Mouse (Mus musculus): ENCODE results near the gene Bmpr2. TPM values are rescaled to one million over a fixed set of nuclear protein-coding genes. Genes with fewer than 3 reads are reported as not detected.

Gene Bmpr2
- 15.0 and 17.2 TPM in 2 replicates for polyA plus RNA-seq (2014; fragmentation: Nextera tagmentation; extraction: Ambion mirVana)

GRCm38 (mm10) chr1:59763164-59763768 is at the start of gene Bmpr2:
TSS of gene Bmpr2 (plus strand) at chr1:59763400.
- Histone ChIP-seq H3K4me1 (ENCODE audit: control insufficient read depth, insufficient read depth, low read length) (peaks cover 13% of the 10 kb centered on the region; the same call in 1 of the 2 replicates), H3K4me3 (ENCODE audit: low read depth, low read length) (peak within 1 kb of the TSS; percentile 67), H3K9ac (replicated peaks; ENCODE audit: low read depth, low read length) (peak within 1 kb of the TSS; percentile 92), H3K9me3 (ENCODE audit: control insufficient read depth, low read depth, low read length) (no peaks in the 10 kb centered on the region), H3K27ac (ENCODE audit: low read length) (peak within 1 kb of the TSS; percentile 98), H3K4me2 (replicated peaks; ENCODE audit: low read depth, low read length) (peak within 1 kb of the TSS; percentile 79), H3K36me3 (ENCODE audit: control insufficient read depth, insufficient read depth, low read length) (no peaks in the 10 kb centered on the region), H3K27me3 (ENCODE audit: control insufficient read depth, insufficient read depth, low read length) (no peaks in the 10 kb centered on the region)
- peak; percentile 89 for ATAC-seq (ENCODE audit: insufficient number of reproducible peaks, insufficient read depth, low FRiP score, low read depth)
- under 1% methylated on average over 54 of the region's 75 CpGs for WGBS

- Histone ChIP-seq H3K9me3 (ENCODE audit: control insufficient read depth, low read depth, low read length) (no peaks in the 10 kb centered on the region), H3K27ac (ENCODE audit: low read length) (no peak overlapping the region), H3K4me3 (ENCODE audit: low read depth, low read length) (no peak overlapping the region), H3K4me1 (ENCODE audit: control insufficient read depth, insufficient read depth, low read length) (no peaks in the 10 kb centered on the region), H3K9ac (replicated peaks; ENCODE audit: low read depth, low read length) (no peak overlapping the region), H3K27me3 (ENCODE audit: control insufficient read depth, insufficient read depth, low read length) (no peaks in the 10 kb centered on the region), H3K4me2 (replicated peaks; ENCODE audit: low read depth, low read length) (no peak overlapping the region), H3K36me3 (ENCODE audit: control insufficient read depth, insufficient read depth, low read length) (peaks cover 20% of the 10 kb centered on the region)
- no peak for ATAC-seq (ENCODE audit: insufficient number of reproducible peaks, insufficient read depth, low FRiP score, low read depth)
- WGBS: 42% methylated on average over 4 of the region's 4 CpGs
Observed at GRCm38 (mm10) chr1:59719900-59720299, 43.3 kb upstream of the Bmpr2 start.

GRCm38 (mm10) chr1:59725661-59726060 is 37.5 kb upstream of the Bmpr2 start:
- ATAC-seq (ENCODE audit: insufficient number of reproducible peaks, insufficient read depth, low FRiP score, low read depth): no peak
- H3K27ac ChIP-seq (ENCODE audit: low read length): no peak overlapping the region
- H3K4me1 ChIP-seq (ENCODE audit: control insufficient read depth, insufficient read depth, low read length): no peaks in the 10 kb centered on the region
- no peak overlapping the region for H3K4me2 ChIP-seq (replicated peaks; ENCODE audit: low read depth, low read length)
- WGBS: 60% methylated on average over 4 of the region's 4 CpGs
- H3K4me3 ChIP-seq (ENCODE audit: low read depth, low read length): no peak overlapping the region
- H3K36me3 ChIP-seq (ENCODE audit: control insufficient read depth, insufficient read depth, low read length): no peaks in the 10 kb centered on the region
- no peaks in the 10 kb centered on the region for H3K27me3 ChIP-seq (ENCODE audit: control insufficient read depth, insufficient read depth, low read length)
- no peak overlapping the region for H3K9ac ChIP-seq (replicated peaks; ENCODE audit: low read depth, low read length)
- H3K9me3 ChIP-seq (ENCODE audit: control insufficient read depth, low read depth, low read length): no peaks in the 10 kb centered on the region

- no peak overlapping the region for H3K27ac ChIP-seq (ENCODE audit: low read length)
- WGBS: 85% methylated on average over 8 of the region's 8 CpGs
- H3K4me2 ChIP-seq (replicated peaks; ENCODE audit: low read depth, low read length): no peak overlapping the region
- no peak overlapping the region for H3K9ac ChIP-seq (replicated peaks; ENCODE audit: low read depth, low read length)
- no peaks in the 10 kb centered on the region for H3K9me3 ChIP-seq (ENCODE audit: control insufficient read depth, low read depth, low read length)
- no peaks in the 10 kb centered on the region for H3K36me3 ChIP-seq (ENCODE audit: control insufficient read depth, insufficient read depth, low read length)
- no peak for ATAC-seq (ENCODE audit: insufficient number of reproducible peaks, insufficient read depth, low FRiP score, low read depth)
- H3K4me3 ChIP-seq (ENCODE audit: low read depth, low read length): no peak overlapping the region
- H3K27me3 ChIP-seq (ENCODE audit: control insufficient read depth, insufficient read depth, low read length): no peaks in the 10 kb centered on the region
- no peaks in the 10 kb centered on the region for H3K4me1 ChIP-seq (ENCODE audit: control insufficient read depth, insufficient read depth, low read length)
Observed at GRCm38 (mm10) chr1:59730106-59730505, 33.1 kb upstream of the Bmpr2 start.

GRCm38 (mm10) chr1:59730737-59731136 is 32.5 kb upstream of the Bmpr2 start:
- WGBS: 93% methylated on average over 4 of the region's 4 CpGs
- Histone ChIP-seq H3K9me3 (ENCODE audit: control insufficient read depth, low read depth, low read length) (no peaks in the 10 kb centered on the region), H3K27ac (ENCODE audit: low read length) (no peak overlapping the region), H3K36me3 (ENCODE audit: control insufficient read depth, insufficient read depth, low read length) (no peaks in the 10 kb centered on the region), H3K4me2 (replicated peaks; ENCODE audit: low read depth, low read length) (no peak overlapping the region), H3K9ac (replicated peaks; ENCODE audit: low read depth, low read length) (no peak overlapping the region), H3K27me3 (ENCODE audit: control insufficient read depth, insufficient read depth, low read length) (no peaks in the 10 kb centered on the region), H3K4me1 (ENCODE audit: control insufficient read depth, insufficient read depth, low read length) (no peaks in the 10 kb centered on the region), H3K4me3 (ENCODE audit: low read depth, low read length) (no peak overlapping the region)
- no peak for ATAC-seq (ENCODE audit: insufficient number of reproducible peaks, insufficient read depth, low FRiP score, low read depth)

GRCm38 (mm10) chr1:59734076-59734475 is 29.1 kb upstream of the Bmpr2 start:
- H3K4me2 ChIP-seq (replicated peaks; ENCODE audit: low read depth, low read length): no peak overlapping the region
- H3K9ac ChIP-seq (replicated peaks; ENCODE audit: low read depth, low read length): no peak overlapping the region
- 51% methylated on average over 6 of the region's 6 CpGs for WGBS
- H3K36me3 ChIP-seq (ENCODE audit: control insufficient read depth, insufficient read depth, low read length): no peaks in the 10 kb centered on the region
- H3K27me3 ChIP-seq (ENCODE audit: control insufficient read depth, insufficient read depth, low read length): no peaks in the 10 kb centered on the region
- no peak overlapping the region for H3K4me3 ChIP-seq (ENCODE audit: low read depth, low read length)
- H3K4me1 ChIP-seq (ENCODE audit: control insufficient read depth, insufficient read depth, low read length): no peaks in the 10 kb centered on the region
- no peak overlapping the region for H3K27ac ChIP-seq (ENCODE audit: low read length)
- H3K9me3 ChIP-seq (ENCODE audit: control insufficient read depth, low read depth, low read length): no peaks in the 10 kb centered on the region
- ATAC-seq (ENCODE audit: insufficient number of reproducible peaks, insufficient read depth, low FRiP score, low read depth): no peak

GRCm38 (mm10) chr1:59738768-59739414 is 24.3 kb upstream of the Bmpr2 start:
- ATAC-seq (ENCODE audit: insufficient number of reproducible peaks, insufficient read depth, low FRiP score, low read depth): no peak
- H3K9me3 ChIP-seq (ENCODE audit: control insufficient read depth, low read depth, low read length): no peaks in the 10 kb centered on the region
- 56% methylated on average over 6 of the region's 6 CpGs for WGBS
- H3K4me3 ChIP-seq (ENCODE audit: low read depth, low read length): no peak overlapping the region
- H3K27ac ChIP-seq (ENCODE audit: low read length): no peak overlapping the region
- no peaks in the 10 kb centered on the region for H3K4me1 ChIP-seq (ENCODE audit: control insufficient read depth, insufficient read depth, low read length)
- no peaks in the 10 kb centered on the region for H3K36me3 ChIP-seq (ENCODE audit: control insufficient read depth, insufficient read depth, low read length)
- no peak overlapping the region for H3K4me2 ChIP-seq (replicated peaks; ENCODE audit: low read depth, low read length)
- H3K9ac ChIP-seq (replicated peaks; ENCODE audit: low read depth, low read length): no peak overlapping the region
- no peaks in the 10 kb centered on the region for H3K27me3 ChIP-seq (ENCODE audit: control insufficient read depth, insufficient read depth, low read length)

GRCm38 (mm10) chr1:59739577-59740354 is 23.4 kb upstream of the Bmpr2 start:
- Histone ChIP-seq H3K27ac (ENCODE audit: low read length) (no peak overlapping the region), H3K4me3 (ENCODE audit: low read depth, low read length) (no peak overlapping the region), H3K27me3 (ENCODE audit: control insufficient read depth, insufficient read depth, low read length) (no peaks in the 10 kb centered on the region), H3K4me2 (replicated peaks; ENCODE audit: low read depth, low read length) (no peak overlapping the region), H3K9ac (replicated peaks; ENCODE audit: low read depth, low read length) (no peak overlapping the region), H3K36me3 (ENCODE audit: control insufficient read depth, insufficient read depth, low read length) (no peaks in the 10 kb centered on the region), H3K4me1 (ENCODE audit: control insufficient read depth, insufficient read depth, low read length) (no peaks in the 10 kb centered on the region), H3K9me3 (ENCODE audit: control insufficient read depth, low read depth, low read length) (no peaks in the 10 kb centered on the region)
- 61% methylated on average over 17 of the region's 17 CpGs for WGBS
- no peak for ATAC-seq (ENCODE audit: insufficient number of reproducible peaks, insufficient read depth, low FRiP score, low read depth)
